8 mouse cellular contexts compared by ENCODE assay signal in genomic region chr12:8698895-8699294, GRCm38 (mm10). TPM values are rescaled to one million over a fixed set of nuclear protein-coding genes. Genes with fewer than 3 reads are reported as not detected.
A peak's percentile ranks its signal among the peaks of the same experiment; 100 is the strongest.
DNase-seq lines count a peak whose midpoint lies in the region; ATAC-seq lines count a peak whose summit lies in the region.

No protein-coding gene starts in this region.

- no peak for ATAC-seq in hindbrain, embryonic 13.5 days (ENCODE audit: low FRiP score)
- peak; percentile 38; the same call in 1 of the 2 replicates for ATAC-seq in midbrain, embryonic 12.5 days (ENCODE audit: low FRiP score, low read depth)

- no peak overlapping the region for H3K9ac ChIP-seq in hindbrain, embryonic 13.5 days
- no peak overlapping the region for H3K9ac ChIP-seq in midbrain, embryonic 12.5 days (replicated peaks)

- 76% methylated on average over 2 of the region's 2 CpGs for WGBS in hindbrain, embryonic 10.5 days
- WGBS in hindbrain, embryonic 13.5 days, result 63% methylated on average over 2 of the region's 2 CpGs
- WGBS in midbrain, embryonic 12.5 days, result 65% methylated on average over 2 of the region's 2 CpGs

- H3K36me3 ChIP-seq in hindbrain, embryonic 10.5 days, result peaks cover 67% of the 10 kb centered on the region
- H3K36me3 ChIP-seq in hindbrain, embryonic 13.5 days, result no peaks in the 10 kb centered on the region; the same call in 1 of the 2 replicates
- H3K36me3 ChIP-seq in midbrain, embryonic 12.5 days, result peaks cover 9% of the 10 kb centered on the region; the same call in 1 of the 2 replicates

- no peaks in the 10 kb centered on the region for H3K9me3 ChIP-seq in hindbrain, embryonic 10.5 days
- no peaks in the 10 kb centered on the region for H3K9me3 ChIP-seq in hindbrain, embryonic 13.5 days
- no peaks in the 10 kb centered on the region for H3K9me3 ChIP-seq in midbrain, embryonic 12.5 days

- peak; percentile 6 for DNase-seq in hindbrain, embryonic 10.5 days (ENCODE audit: low spot score)
- peak; percentile 56 to 67 for DNase-seq in B cell, adult 2 months
- DNase-seq in R1 (ENCODE audit: low read depth, low spot score), result peak; percentile 62
- DNase-seq in embryo, embryonic 11 days, result peak; percentile 49
- DNase-seq in kidney, postnatal 25 days, result peak; percentile 50 to 75
- peak; percentile 36 to 37 for DNase-seq in thymus, postnatal 36 days

- H3K4me3 ChIP-seq in hindbrain, embryonic 10.5 days, result no peak overlapping the region
- no peak overlapping the region for H3K4me3 ChIP-seq in hindbrain, embryonic 13.5 days
- no peak overlapping the region for H3K4me3 ChIP-seq in midbrain, embryonic 12.5 days

- H3K4me2 ChIP-seq in hindbrain, embryonic 13.5 days, result no peak overlapping the region
- H3K4me2 ChIP-seq in midbrain, embryonic 12.5 days (replicated peaks), result no peak overlapping the region

- H3K27ac ChIP-seq in hindbrain, embryonic 10.5 days, result no peak overlapping the region
- H3K27ac ChIP-seq in hindbrain, embryonic 13.5 days, result no peak overlapping the region
- no peak overlapping the region for H3K27ac ChIP-seq in midbrain, embryonic 12.5 days (replicated peaks)

- H3K27me3 ChIP-seq in hindbrain, embryonic 10.5 days (ENCODE audit: insufficient read depth, poor library complexity, severe bottlenecking), result no peaks in the 10 kb centered on the region
- no peaks in the 10 kb centered on the region for H3K27me3 ChIP-seq in hindbrain, embryonic 13.5 days
- no peaks in the 10 kb centered on the region for H3K27me3 ChIP-seq in midbrain, embryonic 12.5 days

- H3K4me1 ChIP-seq in hindbrain, embryonic 10.5 days (replicated peaks), result no peaks in the 10 kb centered on the region
- H3K4me1 ChIP-seq in hindbrain, embryonic 13.5 days (replicated peaks), result no peaks in the 10 kb centered on the region
- H3K4me1 ChIP-seq in midbrain, embryonic 12.5 days, result no peaks in the 10 kb centered on the region

RNA-seq across cellular contexts. Expression of gene Pum2, which starts 25.0 kb away (rescaled TPM):
- polyA plus RNA-seq in hindbrain, embryonic 10.5 days (2016; fragmentation: Nextera tagmentation; extraction: Ambion mirVana), result 51.6 and 59.5 TPM in 2 replicates
- 52.5 and 56.1 TPM in 2 replicates for polyA plus RNA-seq in hindbrain, embryonic 13.5 days (2015; fragmentation: Nextera tagmentation; extraction: Ambion mirVana)
- 73.3 and 75.6 TPM in 2 replicates for polyA plus RNA-seq in midbrain, embryonic 12.5 days (2016; fragmentation: Nextera tagmentation; extraction: Ambion mirVana)

Comparison
In these comparisons a context has a peak if more than half of its experiments do, and no peak if none do; other contexts are left out.
1. DNase-seq: peak in every context shown above with its lines; median percentile 62 in kidney, postnatal 25 days; 62 in R1; 62 in B cell, adult 2 months; 49 in embryo, embryonic 11 days; 36 in thymus, postnatal 36 days; 6 in hindbrain, embryonic 10.5 days.